Mouse (Mus musculus) 416B (cell line): ENCODE data around the gene Dicer1.

Experiments
- DNase-seq: peaks from one replicate; pipeline ENCODE4 v3.0.0; 2011; ENCODE audit warnings: low read depth

Dicer1 gene

DNA sequence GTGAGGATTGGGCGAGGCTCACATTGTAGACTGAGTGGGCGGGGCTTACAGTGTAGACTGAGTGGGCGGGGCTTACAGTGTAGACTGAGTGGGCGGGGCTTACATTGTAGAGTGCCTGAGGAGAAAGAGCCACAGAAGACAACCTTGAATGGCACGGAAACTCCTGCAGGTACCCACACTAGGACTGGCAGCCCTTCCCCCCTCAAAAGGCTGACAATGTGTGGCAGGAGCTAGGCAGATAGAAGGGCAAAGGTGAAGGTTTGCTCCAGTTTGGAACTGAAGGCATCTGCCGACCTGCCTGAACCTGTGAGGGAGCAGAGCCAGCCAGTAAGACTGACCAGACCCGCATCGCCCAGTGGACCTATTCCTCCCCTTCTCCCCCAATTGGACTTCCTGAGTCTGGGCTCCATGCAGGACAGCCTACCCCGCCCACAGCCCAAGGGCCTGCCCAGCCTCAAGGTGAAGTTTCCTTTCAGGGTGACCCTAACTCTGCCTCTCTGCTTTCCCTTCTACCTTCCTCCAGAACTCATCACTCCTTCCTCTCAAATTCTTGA is 74.3 kb downstream of the Dicer1 start:
- DNase-seq: no peak

- no peak for DNase-seq
These were observed 75.0 kb downstream of the Dicer1 start for GRCm38 (mm10) chr12:104676535-104677370.

DNA sequence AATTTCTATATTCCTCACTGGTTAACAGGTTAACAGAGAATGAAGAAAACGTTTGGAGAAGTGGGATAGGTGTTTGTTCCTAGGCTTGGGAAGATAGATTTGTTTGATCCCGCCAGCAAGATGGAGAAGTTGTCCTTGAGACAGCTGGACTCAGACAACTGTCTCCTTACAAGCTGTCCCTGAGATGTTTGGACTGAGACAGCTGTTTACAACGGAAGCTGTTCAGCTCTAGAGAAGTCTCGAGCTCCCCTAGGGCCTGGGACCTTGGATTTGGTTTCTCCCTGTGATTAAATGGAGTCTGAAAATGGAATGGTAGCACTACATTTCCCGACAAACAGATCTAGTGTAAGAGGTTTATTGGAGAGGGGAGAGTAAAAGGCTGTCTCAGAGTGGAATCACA is 78.8 kb downstream of the Dicer1 start:
- DNase-seq: no peak

GRCm38 (mm10) chr12:104672406-104672805 is 79.3 kb downstream of the Dicer1 start:
- no peak for DNase-seq

DNA sequence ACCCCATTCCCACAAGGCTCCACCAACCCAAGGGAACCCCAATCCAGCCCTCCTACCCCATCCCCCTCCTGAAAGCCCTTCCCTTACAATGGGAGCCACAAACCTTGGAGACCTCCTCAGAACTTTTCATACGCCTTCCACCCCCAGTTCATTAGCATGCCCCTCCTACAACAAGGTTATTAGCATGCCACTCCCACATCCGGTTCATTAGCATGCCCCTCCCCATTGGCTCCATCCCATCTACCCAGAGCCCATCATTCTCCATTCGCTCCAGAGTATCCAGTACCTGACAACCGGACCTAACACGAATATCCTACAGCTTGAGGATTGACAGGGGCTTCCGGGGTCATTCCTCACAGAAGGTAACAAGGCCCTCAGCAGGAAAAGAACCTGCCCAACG is 83.9 kb downstream of the Dicer1 start:
- no peak for DNase-seq

- DNase-seq: no peak
These were observed 85.8 kb downstream of the Dicer1 start for GRCm38 (mm10) chr12:104665951-104666350.

DNA sequence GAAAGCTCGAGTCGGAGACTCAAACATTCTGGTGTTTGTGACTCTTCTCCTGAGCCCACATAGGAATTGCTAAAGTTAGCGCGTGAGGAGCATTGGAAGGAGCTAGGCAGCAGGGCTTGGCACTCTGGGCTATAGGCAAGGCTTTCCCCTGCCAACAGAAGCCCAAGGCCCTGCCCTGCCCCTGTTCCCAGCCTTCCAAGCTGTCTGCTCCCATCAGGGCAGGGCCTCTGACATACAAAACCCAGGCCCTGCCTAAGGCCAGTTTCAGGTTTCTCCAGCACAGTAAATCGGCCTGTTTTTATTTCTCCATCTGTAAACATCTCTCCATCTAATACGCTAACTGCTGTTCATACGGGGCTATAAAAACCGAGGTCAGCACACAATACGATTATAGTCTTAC is 86.2 kb downstream of the Dicer1 start:
- DNase-seq: no peak

DNA sequence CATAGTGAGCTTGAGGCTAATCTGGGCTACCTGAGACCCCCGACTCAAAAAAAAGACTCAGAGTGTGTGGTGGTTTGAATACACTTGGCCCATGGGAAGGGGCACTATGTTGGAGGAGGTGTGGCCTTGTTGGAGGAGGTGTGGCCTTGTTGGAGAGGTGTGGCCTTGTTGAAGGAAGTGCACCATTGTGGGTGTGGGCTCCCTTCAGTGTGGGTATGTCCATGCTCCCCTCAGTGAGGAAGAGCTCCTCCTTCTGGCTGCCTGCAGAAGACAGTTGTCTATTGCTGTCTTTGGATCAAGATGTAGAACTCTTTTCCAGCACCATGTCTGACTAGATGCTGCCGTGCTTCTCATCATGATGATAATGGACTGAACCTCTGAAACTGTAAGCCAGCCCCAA is 95.6 kb downstream of the Dicer1 start:
- DNase-seq: no peak

DNA sequence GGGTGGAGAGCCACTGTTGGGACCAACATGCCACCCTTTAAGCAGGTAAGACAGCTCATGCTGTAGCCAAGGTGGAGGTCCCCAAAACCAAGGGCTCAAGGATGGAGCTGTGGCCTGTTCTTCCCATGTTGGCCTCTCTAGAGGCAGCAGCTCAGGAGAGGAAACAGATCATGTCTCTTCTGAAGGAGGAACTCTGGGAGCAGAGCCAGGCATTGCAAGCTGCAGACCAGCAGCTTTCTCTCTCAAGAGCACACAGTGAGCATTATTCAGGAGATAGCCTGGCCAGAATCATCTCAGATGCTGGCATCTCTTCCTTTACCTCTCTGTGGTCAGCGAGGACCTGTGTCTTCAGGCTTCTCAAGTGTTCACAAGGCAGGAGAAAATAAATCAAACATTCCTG is 96.7 kb downstream of the Dicer1 start:
- no peak for DNase-seq

DNA sequence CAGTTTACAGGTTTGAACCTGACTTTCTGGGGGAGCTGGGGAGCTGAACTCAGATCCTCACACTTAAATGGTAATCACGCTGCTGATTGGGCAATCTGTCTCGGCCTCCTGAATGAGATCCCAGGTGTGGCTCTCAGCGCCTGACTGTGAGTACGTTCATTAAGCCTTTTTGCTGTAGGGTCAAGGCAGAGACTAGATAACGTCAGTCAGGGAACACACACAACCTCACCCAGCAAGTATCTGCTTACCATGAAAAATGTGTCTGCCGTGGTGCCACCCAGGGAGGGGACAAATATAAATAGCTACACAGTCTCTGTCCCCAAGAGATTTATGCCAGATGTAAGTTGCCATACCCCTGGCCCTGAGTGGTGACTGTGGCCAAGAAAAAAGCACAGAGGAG is 99.7 kb downstream of the Dicer1 start:
- DNase-seq: no peak

DNA sequence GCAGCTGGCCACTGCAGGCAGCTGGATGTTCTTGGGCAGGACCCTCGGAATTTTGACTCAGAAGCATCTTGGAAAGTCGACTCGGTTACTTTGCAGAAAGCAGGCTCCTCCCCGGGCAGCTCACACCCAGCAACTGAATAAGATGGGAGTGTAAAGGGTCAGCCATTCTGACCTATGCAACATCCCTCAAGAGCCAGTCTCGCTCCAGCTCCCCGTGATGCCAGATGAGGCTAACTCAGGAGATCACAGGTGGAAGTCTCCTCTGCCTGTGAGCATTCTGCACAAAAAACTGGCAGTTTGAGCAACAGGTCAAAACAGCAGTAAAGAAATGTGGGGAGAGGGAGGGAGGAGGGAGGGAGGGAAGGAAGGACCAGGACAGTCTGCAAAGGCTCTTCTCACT is 100.5 kb downstream of the Dicer1 start:
- no peak for DNase-seq

DNA sequence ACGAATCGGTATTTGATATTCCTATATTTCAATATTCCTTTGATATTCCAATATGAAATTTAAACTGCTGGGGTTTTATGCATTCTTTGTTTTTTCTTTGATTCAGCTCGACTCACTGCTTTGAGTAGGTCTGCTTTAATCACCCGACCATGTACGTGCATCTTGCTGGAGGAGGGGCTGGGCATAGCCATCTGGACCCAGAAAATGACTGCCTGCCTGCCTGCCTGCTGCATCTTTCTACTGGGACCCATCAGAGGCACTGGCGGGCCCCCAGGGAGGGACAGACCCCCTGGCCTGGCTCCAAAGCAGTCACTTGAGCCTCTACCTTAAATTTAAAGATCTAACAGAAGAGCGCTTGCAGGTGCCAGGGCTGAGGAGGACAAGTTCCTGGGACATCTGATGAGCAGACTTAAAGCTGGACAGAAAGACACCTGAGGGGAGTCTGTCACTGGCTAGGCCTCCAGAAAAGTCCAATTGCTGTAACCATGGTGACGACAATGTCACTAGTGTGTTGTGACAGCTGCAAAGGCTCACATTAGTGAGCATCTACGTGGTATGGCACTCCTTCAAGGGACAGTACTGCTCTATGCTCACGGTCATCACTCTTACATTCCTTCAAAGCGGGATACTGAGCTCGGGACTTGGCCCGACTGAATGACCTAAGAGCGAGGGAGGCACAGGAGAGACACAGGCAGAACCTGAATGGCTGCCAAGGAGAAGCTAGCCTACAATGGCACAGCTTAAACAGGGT is 101.1 kb downstream of the Dicer1 start:
- DNase-seq: no peak

DNA sequence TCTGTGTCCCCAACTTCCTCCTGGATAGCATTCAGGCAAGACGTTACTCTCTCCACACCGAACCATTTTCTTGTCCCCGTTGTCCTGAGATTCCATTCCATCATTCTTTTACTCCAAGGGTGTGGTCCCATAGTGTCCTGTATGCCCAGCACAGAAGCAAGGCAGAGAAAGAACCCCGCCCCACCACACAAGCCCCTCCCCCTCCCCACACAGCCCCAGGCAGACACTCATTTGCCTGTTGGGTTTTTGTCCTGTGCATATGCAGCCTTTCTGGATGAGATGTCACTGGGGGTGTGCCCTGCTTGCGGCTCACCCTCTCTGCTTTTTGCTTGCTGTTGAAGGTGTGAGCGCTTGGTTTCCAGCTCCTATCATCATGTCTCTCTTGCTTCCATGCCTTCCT is 103.4 kb downstream of the Dicer1 start:
- no peak for DNase-seq

DNA sequence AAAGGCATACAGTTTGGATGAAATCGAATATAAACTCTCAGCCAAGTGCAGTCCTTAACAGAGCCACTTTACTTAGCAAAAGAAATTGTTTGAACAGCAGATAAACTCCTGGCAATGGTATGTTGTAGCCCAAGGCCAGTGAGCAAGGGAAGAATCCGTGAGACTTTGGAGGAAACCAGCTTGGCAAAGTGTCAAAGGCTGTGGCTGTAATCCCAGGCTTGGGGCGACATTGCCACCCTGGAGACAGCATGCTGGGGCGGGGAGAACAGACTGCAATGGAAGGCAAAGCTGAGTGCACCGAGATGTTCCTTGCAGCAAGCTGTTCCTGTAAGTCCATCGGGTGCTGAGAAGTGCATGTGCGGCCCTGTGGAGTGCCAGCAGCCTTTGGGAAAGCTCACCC is 109.4 kb downstream of the Dicer1 start:
- DNase-seq: no peak

GRCm38 (mm10) chr12:104640934-104641333 is 110.8 kb downstream of the Dicer1 start:
- DNase-seq: no peak

- DNase-seq: no peak
These were observed 113.6 kb downstream of the Dicer1 start for GRCm38 (mm10) chr12:104638156-104638555.
